Mouse (Mus musculus): ENCODE results near the gene Med22.

- TF ChIP-seq CTCF (IDR thresholded peaks at IDR 0.05) (no peak), POLR2A (IDR thresholded peaks at IDR 0.05; ENCODE audit: insufficient read depth, low read depth, low read length) (no peak), EP300 (IDR thresholded peaks at IDR 0.05; ENCODE audit: insufficient read depth, low read depth, low read length) (no peak)
These were observed 44.4 kb upstream of the Med22 start for GRCm38 (mm10) chr2:26954735-26955395.
